Mouse (Mus musculus) C2C12 (cell line): ENCODE results near the gene Strn.
A peak's percentile ranks its signal among the peaks of the same experiment; 100 is the strongest.

Experiments
- CTCF ChIP-seq: IDR thresholded peaks from one replicate; pipeline ENCODE4 v1.5.1; 2011; ENCODE audit not compliant: control insufficient read depth, insufficient read depth, insufficient read length
- MAX ChIP-seq: IDR thresholded peaks from one replicate; pipeline ENCODE4 v1.6.1; 2011; ENCODE audit warnings: mild to moderate bottlenecking, control low read depth

GRCm38 (mm10) chr17:78604431-78604830 is 132.6 kb downstream of the Strn start:
- TF ChIP-seq CTCF (peak; percentile 80), MAX (no peak)
